Mouse (Mus musculus) embryo, embryonic 10 days (tissue): ENCODE data around the gene Nlrp10.

Source experiments
- DNase-seq: peaks from one replicate; pipeline ENCODE4 v3.0.0-alpha.2; 2015; ENCODE audit warnings: low spot score

Nlrp10 gene

GRCm38 (mm10) chr7:108929726-108930393 lies at the start of gene Nlrp10:
Nlrp10 (minus strand) TSS chr7:108930178.
- no peak for DNase-seq

- peak; percentile 76 for DNase-seq
Measured at GRCm38 (mm10) chr7:108972273-108972672, 42.3 kb upstream of the Nlrp10 start.

GRCm38 (mm10) chr7:108968201-108968600 lies 38.2 kb upstream of the Nlrp10 start:
- DNase-seq = no peak

- DNase-seq = peak; percentile 85
Measured at GRCm38 (mm10) chr7:108966742-108967362, 36.9 kb upstream of the Nlrp10 start.

- no peak for DNase-seq
Measured at GRCm38 (mm10) chr7:108965968-108966367, 36.0 kb upstream of the Nlrp10 start.

- DNase-seq = no peak
Measured at GRCm38 (mm10) chr7:108957734-108958133, 27.8 kb upstream of the Nlrp10 start.

GRCm38 (mm10) chr7:108954185-108954584 lies 24.2 kb upstream of the Nlrp10 start:
- peak; percentile 59 for DNase-seq

DNA sequence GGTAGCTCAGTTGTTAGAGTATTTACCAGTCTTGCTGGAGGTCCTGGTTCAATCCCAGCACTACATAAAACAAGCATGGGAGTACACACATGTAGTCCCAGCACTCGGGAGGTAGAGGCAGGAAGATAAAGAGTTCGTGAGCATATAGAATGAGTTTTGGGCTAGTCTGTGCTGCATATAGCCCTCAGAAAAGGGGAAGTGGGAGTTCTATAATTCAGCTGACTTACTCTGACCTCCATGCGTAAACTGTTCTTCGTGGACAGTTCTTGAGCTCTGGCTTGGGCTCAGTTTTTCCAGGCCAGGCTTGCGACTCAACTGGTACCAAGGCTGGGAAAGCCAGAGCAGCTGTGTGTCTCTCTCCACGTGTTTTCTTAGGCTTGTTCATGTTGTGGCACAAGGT lies 22.8 kb upstream of the Nlrp10 start:
- no peak for DNase-seq

DNA sequence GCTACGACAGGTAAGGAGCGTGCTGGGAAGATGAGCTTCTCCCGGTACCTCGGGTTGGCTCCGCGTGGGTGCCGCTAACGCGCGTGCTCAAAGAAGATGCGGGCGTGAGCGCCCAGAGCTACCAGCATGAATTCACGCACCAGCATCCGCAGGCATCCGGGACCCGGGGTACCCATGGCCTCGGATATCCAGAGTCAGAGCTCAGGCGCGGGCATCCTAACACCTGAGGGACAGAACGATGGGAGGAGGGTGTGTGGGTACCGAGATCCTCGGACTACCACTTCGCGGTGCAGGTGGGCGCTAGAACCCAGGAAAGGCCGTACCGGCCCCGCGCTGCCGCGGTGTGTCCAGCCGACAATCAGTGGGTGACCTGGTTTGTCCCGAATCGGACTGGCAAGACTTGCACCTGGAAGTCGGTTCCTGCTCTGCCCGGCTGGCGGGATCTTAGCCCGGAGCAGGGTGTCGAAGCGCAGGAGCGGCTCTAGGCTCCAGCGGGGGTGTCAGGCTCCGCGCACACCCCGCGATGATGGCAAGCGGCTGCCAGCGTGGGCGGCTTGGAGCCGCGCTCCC lies 20.9 kb upstream of the Nlrp10 start:
- DNase-seq = peak; percentile 25

DNA sequence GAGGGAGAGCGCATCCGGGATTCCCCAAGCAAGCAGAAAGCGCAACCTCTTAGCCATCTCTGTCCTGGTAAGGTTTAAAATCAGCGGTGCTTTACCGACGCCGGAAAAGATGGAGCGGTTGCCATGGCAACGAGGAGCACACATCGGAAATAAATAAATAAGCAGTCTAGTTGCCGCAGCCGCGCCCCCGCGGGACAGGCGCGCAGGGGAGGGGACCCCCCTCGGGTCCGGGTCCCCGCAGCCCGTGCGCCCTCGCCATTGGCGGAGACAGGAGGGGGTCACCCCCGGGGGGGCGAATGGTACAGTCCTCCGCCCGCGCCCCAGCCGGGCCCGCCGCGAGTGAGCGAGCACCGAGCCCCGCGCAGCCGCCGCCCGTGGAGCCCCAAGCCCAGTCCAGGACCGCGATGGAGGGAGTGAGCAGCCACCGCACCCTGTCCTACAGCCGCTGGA lies 20.4 kb upstream of the Nlrp10 start, which contains the start of gene Tub:
Gene Tub, plus strand, starts transcription at position 27 of the 450 bp plus-strand sequence.
- peak; percentile 79 for DNase-seq

DNA sequence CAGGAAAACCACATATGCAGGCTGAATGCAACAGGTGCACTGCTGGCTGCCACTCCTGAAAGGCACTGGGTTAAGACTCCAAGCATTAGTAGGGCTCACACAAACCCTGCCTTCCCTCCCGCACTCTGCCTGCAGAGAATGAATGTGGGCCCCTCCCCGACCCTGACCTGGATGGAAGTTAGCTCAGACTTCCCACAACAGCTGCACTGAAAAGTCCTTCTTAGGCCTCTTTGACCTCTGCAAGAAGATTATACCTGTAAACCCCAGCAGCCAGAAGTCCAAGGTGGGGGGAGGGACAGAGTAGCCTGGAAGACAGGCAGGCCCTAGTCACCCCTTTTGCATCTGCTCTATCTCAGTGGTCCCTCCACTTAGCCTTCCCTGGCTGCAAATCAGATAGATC lies 19.3 kb upstream of the Nlrp10 start:
- DNase-seq = no peak

- DNase-seq = no peak
Measured at GRCm38 (mm10) chr7:108948611-108949010, 18.6 kb upstream of the Nlrp10 start.

DNA sequence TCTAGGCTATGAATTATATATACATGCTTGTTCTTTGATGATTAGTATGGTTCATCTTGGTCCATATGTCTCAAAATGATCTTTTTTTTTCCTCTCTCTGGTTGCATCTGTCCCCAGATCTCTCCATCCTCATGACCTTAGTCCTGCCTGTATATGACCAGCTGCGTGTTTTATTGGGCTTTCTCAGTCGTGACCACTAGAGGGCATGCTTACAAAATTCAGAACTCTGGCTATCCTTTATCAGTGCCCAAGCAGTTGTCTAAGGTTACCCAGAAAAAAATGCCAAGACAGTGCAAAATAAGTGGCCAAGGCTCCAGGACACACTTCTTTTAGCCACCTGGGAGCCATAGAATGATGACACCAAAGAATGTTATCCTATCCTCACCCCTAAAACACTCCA lies 14.0 kb upstream of the Nlrp10 start:
- DNase-seq = peak; percentile 70

- no peak for DNase-seq
Measured at GRCm38 (mm10) chr7:108941466-108941865, 11.5 kb upstream of the Nlrp10 start.

- DNase-seq = no peak
Measured at GRCm38 (mm10) chr7:108936591-108936990, 6.6 kb upstream of the Nlrp10 start.

DNA sequence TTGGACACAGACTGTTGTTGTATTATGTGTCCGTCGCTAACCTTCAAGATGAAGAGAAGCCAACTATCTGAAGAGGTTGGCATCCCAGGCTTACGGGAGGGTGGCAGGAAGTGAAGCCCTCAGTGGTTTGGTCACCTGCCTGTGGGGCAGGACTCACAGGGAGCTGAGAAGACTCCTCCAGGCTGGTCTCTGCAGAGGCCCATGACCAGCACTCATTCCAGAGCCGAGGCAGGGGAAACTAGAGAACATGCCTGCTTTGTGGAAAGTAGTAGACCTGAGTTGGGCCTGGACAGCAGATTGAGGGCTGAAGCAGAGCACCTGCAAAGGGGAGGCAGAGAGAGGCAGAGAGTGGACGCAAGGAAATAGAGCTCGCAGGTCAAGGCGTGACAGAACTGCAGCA lies 5.4 kb upstream of the Nlrp10 start:
- DNase-seq = no peak

- no peak for DNase-seq
Measured at GRCm38 (mm10) chr7:108934836-108935235, 4.9 kb upstream of the Nlrp10 start.

GRCm38 (mm10) chr7:108933794-108934731 lies 4.1 kb upstream of the Nlrp10 start, which contains the start of gene Eif3f:
Eif3f (plus strand) TSS chr7:108934417.
- peak; percentile 98 for DNase-seq

GRCm38 (mm10) chr7:108928280-108929188 lies 1.4 kb downstream of the Nlrp10 start:
- peak; percentile 2 for DNase-seq

DNA sequence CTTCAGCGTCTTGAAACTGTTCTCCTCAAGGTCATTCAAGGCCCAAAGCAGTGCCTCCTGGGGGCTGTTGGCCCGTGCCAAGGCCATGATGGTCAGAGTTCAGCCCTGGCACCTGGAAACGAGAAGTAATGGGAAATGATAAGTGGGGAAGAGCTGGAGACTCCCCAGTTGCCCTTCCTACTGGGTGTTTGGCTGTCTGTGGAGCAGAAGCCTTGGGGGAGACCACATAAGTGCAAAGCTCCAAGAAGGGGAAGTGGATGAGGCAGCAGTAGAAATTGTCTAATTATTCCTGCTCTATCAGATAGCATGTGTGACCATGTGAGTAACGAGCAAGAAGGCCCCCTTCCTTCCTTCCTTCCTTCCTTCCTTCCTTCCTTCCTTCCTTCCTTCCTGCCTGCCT lies 2.9 kb downstream of the Nlrp10 start:
- DNase-seq = no peak

GRCm38 (mm10) chr7:108903969-108904368 lies 26.0 kb downstream of the Nlrp10 start:
- no peak for DNase-seq
